Mouse (Mus musculus) C2C12 (cell line): ENCODE results near the gene Retreg3. TPM values are rescaled to one million over a fixed set of nuclear protein-coding genes. Genes with fewer than 3 reads are reported as not detected.

Source experiments
- H3K27me3 ChIP-seq: one replicate; pipeline ENCODE4 v1.6.1; 2011; ENCODE audit not compliant: control insufficient read depth, insufficient read depth, insufficient read length
- H3K36me3 ChIP-seq: one replicate; pipeline ENCODE4 v1.6.1; 2011; ENCODE audit not compliant: control insufficient read depth, insufficient read depth
- H3K4me3 ChIP-seq: one replicate; pipeline ENCODE4 v1.5.1; 2011; ENCODE audit warnings: mild to moderate bottlenecking, control low read depth; ENCODE audit not compliant: poor library complexity, insufficient read depth, severe bottlenecking
- H3K79me2 ChIP-seq: one replicate; pipeline ENCODE4 v1.6.1; 2011; ENCODE audit not compliant: control insufficient read depth, insufficient read depth
- H3K79me3 ChIP-seq: one replicate; pipeline ENCODE4 v1.6.1; 2011; ENCODE audit warnings: low read depth, control low read depth
- H3ac ChIP-seq: one replicate; pipeline ENCODE3; 2011; ENCODE audit warnings: low read depth; ENCODE audit not compliant: control insufficient read depth, insufficient read length
- CEBPB ChIP-seq: IDR thresholded peaks from one replicate; pipeline ENCODE4 v1.6.1; 2011; ENCODE audit warnings: low read depth, mild to moderate bottlenecking, control low read depth, moderate library complexity
- CTCF ChIP-seq: IDR thresholded peaks from one replicate; pipeline ENCODE4 v1.5.1; 2011; ENCODE audit not compliant: control insufficient read depth, insufficient read depth, insufficient read length
- FOSL1 ChIP-seq: IDR thresholded peaks from one replicate; pipeline ENCODE4 v1.8.0; 2011; ENCODE audit warnings: mild to moderate bottlenecking, low read length; ENCODE audit not compliant: poor library complexity, insufficient read depth, severe bottlenecking
- MAX ChIP-seq: IDR thresholded peaks from one replicate; pipeline ENCODE4 v1.6.1; 2011; ENCODE audit warnings: mild to moderate bottlenecking, control low read depth
- MYOD1 ChIP-seq: IDR thresholded peaks from one replicate; pipeline ENCODE4 v1.6.1; 2011; ENCODE audit warnings: low read depth; ENCODE audit not compliant: control insufficient read depth, insufficient read length
- MYOG ChIP-seq: IDR thresholded peaks from one replicate; pipeline ENCODE4 v1.6.1; 2011; ENCODE audit not compliant: control insufficient read depth, insufficient read length; ENCODE audit errors: extremely low read depth
- USF1 ChIP-seq: IDR thresholded peaks from one replicate; pipeline ENCODE4 v1.6.1; 2011; ENCODE audit warnings: low read depth, mild to moderate bottlenecking, control low read depth, moderate library complexity
- polyA plus RNA-seq: library from polyadenylated mRNA; unstranded; fragments of >200 nt; fragmentation: generic; extraction: Trizol; gene quantifications from one replicate; pipeline ENCODE4 v1.2.1, GENCODE M21; 2012; ENCODE audit warnings: missing spikeins

Gene Retreg3
- polyA plus RNA-seq, 1 experiment = 25.7 TPM

- no peak overlapping the region for H3ac ChIP-seq
- peaks cover 53% of the 10 kb centered on the region for H3K36me3 ChIP-seq
- H3K79me2 ChIP-seq = peaks cover 21% of the 10 kb centered on the region
- H3K4me3 ChIP-seq = no peak overlapping the region
- no peak for TF ChIP-seq USF1
- no peak for TF ChIP-seq CTCF
- TF ChIP-seq MYOG = no peak
- TF ChIP-seq MYOD1 = no peak
- peaks cover 13% of the 10 kb centered on the region for H3K79me3 ChIP-seq
- H3K27me3 ChIP-seq = no peaks in the 10 kb centered on the region
Measured at GRCm38 (mm10) chr11:101164677-101165580, 45.2 kb upstream of the Retreg3 start.

GRCm38 (mm10) chr11:101164351-101164665 is 44.6 kb upstream of the Retreg3 start:
- H3K79me2 ChIP-seq = peaks cover 15% of the 10 kb centered on the region
- no peaks in the 10 kb centered on the region for H3K27me3 ChIP-seq
- H3K79me3 ChIP-seq = peaks cover 7% of the 10 kb centered on the region
- peaks cover 53% of the 10 kb centered on the region for H3K36me3 ChIP-seq
- no peak overlapping the region for H3ac ChIP-seq
- no peak overlapping the region for H3K4me3 ChIP-seq
- TF ChIP-seq MYOD1 = no peak
- no peak for TF ChIP-seq MAX
- TF ChIP-seq FOSL1 = no peak
- no peak for TF ChIP-seq MYOG
- no peak for TF ChIP-seq USF1
- TF ChIP-seq CEBPB = no peak
- TF ChIP-seq CTCF = no peak

DNA sequence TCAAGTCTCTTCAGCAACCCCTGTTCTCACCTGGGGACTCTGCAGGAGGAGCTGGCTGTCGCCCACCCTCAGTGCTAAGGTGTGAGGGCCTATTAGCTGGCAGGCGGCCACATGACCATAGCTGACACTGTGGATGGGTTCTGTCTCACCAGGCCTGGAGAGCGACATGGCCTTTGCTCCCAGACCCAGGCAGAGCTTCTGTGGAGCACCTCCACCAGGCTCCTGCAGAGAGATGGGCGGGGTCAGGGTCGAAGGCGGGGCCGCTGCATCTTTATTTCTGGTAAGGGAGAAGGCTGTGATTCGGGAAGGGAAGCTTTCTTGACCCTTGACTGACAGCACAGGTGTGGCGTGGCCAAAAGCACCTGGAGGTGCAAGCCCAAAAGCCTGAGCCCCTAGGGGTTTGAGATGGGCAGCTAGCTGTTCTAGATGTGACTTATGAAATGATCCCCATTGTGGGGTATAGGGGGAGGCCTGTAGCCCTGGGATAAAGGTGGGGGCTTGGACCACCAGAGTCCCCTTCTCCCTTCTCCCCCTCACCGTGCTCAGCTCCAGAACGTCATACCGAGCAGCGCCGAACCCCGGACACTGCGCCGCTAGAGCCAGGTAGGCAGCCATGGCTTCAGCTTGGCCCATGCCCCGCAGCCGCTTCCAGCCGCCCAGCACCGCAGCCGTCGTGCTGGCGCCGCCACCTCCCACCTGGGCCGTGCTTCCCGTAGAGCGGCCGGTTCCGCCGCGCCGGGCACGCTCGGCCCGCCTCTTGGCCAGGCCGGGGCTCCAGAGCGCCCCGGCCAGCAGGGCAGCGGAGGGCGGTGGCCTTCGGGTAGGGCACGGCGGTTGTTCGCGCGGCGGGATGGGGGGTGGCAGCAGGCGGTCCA is 44.0 kb upstream of the Retreg3 start:
- Histone ChIP-seq H3K36me3 (peaks cover 53% of the 10 kb centered on the region), H3K79me2 (peaks cover 9% of the 10 kb centered on the region), H3K27me3 (no peaks in the 10 kb centered on the region), H3K4me3 (no peak overlapping the region), H3ac (no peak overlapping the region), H3K79me3 (peaks cover under 1% of the 10 kb centered on the region)
- no peak for TF ChIP-seq MAX
- TF ChIP-seq USF1 = no peak
- no peak for TF ChIP-seq MYOG
- TF ChIP-seq CTCF = no peak
- TF ChIP-seq CEBPB = no peak
- TF ChIP-seq FOSL1 = no peak
- no peak for TF ChIP-seq MYOD1

DNA sequence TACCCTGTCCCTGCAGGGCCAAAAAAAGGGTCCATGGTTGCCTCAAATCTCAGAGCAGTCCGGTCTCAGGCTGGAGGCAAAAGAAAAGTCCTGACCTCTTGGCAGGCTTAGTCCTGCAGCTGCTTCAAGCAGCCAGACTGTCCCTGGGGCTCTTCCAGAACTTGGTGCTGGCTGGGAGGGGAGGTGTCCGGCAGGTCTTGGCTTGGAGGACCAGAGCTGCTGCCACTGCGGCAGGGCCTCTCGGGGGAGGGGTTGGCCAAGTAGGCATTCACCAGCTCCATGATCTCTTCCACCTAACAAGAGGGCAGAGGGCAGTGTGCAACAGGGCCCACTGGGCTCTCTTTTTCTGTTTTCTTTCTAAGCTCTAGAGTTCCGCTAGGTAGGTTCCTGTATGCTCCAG is 43.1 kb upstream of the Retreg3 start:
- Histone ChIP-seq H3K4me3 (no peak overlapping the region), H3K79me3 (no peaks in the 10 kb centered on the region), H3K79me2 (no peaks in the 10 kb centered on the region), H3K27me3 (no peaks in the 10 kb centered on the region), H3ac (no peak overlapping the region), H3K36me3 (peaks cover 53% of the 10 kb centered on the region)
- TF ChIP-seq FOSL1 (no peak), CTCF (no peak), MYOD1 (no peak), MYOG (no peak), CEBPB (no peak), MAX (no peak), USF1 (no peak)

- no peaks in the 10 kb centered on the region for H3K79me2 ChIP-seq
- H3K79me3 ChIP-seq = no peaks in the 10 kb centered on the region
- H3ac ChIP-seq = no peak overlapping the region
- H3K36me3 ChIP-seq = peaks cover 49% of the 10 kb centered on the region
- TF ChIP-seq MYOD1 (no peak), CTCF (no peak), FOSL1 (no peak), CEBPB (no peak), USF1 (no peak), MAX (no peak)
- no peak overlapping the region for H3K4me3 ChIP-seq
- no peaks in the 10 kb centered on the region for H3K27me3 ChIP-seq
Measured at GRCm38 (mm10) chr11:101162301-101162700, 42.6 kb upstream of the Retreg3 start.
